Mouse (Mus musculus): ENCODE data around the gene Snap91. TPM values are rescaled to one million over a fixed set of nuclear protein-coding genes. Genes with fewer than 3 reads are reported as not detected.

Gene Snap91
- polyA plus RNA-seq (2014; fragmentation: Nextera tagmentation; extraction: Ambion mirVana): 87.1 and 103 TPM in 2 replicates

- H3K9ac ChIP-seq (replicated peaks; ENCODE audit: low read length): peak within 1 kb of the TSS; percentile 89
- peak within 1 kb of the TSS; percentile 96 for H3K27ac ChIP-seq (replicated peaks; ENCODE audit: low read depth, low read length)
- WGBS: under 1% methylated on average over 102 of the region's 104 CpGs
- no peaks in the 10 kb centered on the region for H3K36me3 ChIP-seq (ENCODE audit: control insufficient read depth, insufficient read depth, low read length)
- H3K4me1 ChIP-seq (ENCODE audit: control insufficient read depth, insufficient read depth, low read length): peaks cover 14% of the 10 kb centered on the region
- no peaks in the 10 kb centered on the region for H3K27me3 ChIP-seq (ENCODE audit: control insufficient read depth, insufficient read depth, low read length)
- ATAC-seq (ENCODE audit: low FRiP score, low TSS enrichment) (peak; percentile 96), DNase-seq (peak; percentile 96)
- H3K4me3 ChIP-seq (replicated peaks; ENCODE audit: low read depth, low read length): peak within 1 kb of the TSS; percentile 85
- H3K9me3 ChIP-seq (ENCODE audit: control insufficient read depth, low read length): no peaks in the 10 kb centered on the region
- peak within 1 kb of the TSS; percentile 76 for H3K4me2 ChIP-seq (ENCODE audit: low read length)
These were observed at the start of gene Snap91 for GRCm38 (mm10) chr9:86880113-86880972. Gene Snap91 (minus strand): TSS chr9:86880654.

- no peak for ATAC-seq (ENCODE audit: low FRiP score, low TSS enrichment)
- Histone ChIP-seq H3K36me3 (ENCODE audit: control insufficient read depth, insufficient read depth, low read length) (no peaks in the 10 kb centered on the region), H3K4me3 (replicated peaks; ENCODE audit: low read depth, low read length) (no peak overlapping the region), H3K4me1 (ENCODE audit: control insufficient read depth, insufficient read depth, low read length) (no peaks in the 10 kb centered on the region), H3K27ac (replicated peaks; ENCODE audit: low read depth, low read length) (no peak overlapping the region), H3K27me3 (ENCODE audit: control insufficient read depth, insufficient read depth, low read length) (no peaks in the 10 kb centered on the region), H3K9ac (replicated peaks; ENCODE audit: low read length) (no peak overlapping the region), H3K4me2 (ENCODE audit: low read length) (no peak overlapping the region), H3K9me3 (ENCODE audit: control insufficient read depth, low read length) (no peaks in the 10 kb centered on the region)
- peak; percentile 26 for DNase-seq
- WGBS: 67% methylated on average over 5 of the region's 5 CpGs
These were observed 46.1 kb upstream of the Snap91 start for GRCm38 (mm10) chr9:86926519-86926918.

DNA sequence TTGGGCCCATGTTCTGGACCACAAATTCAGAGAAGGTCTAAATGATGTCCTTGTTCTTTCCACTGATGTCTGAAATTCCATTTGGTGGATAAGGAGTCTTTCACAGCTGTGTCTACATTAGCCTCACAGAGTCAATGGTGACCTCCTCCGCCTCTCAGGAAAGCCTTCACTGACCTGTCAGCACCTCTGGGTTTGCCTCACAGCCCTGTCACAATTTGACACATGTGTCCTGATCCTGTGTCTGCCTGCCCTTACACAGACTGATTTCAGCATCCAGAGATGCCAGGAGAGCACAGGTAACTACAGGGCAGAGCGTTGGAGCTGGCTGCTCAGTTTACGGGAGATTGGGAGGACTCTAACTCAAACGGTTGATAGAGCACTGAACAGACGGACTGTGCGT lies 45.2 kb upstream of the Snap91 start:
- Histone ChIP-seq H3K27ac (replicated peaks; ENCODE audit: low read depth, low read length) (no peak overlapping the region), H3K4me1 (ENCODE audit: control insufficient read depth, insufficient read depth, low read length) (no peaks in the 10 kb centered on the region), H3K36me3 (ENCODE audit: control insufficient read depth, insufficient read depth, low read length) (no peaks in the 10 kb centered on the region), H3K4me3 (replicated peaks; ENCODE audit: low read depth, low read length) (no peak overlapping the region), H3K27me3 (ENCODE audit: control insufficient read depth, insufficient read depth, low read length) (no peaks in the 10 kb centered on the region), H3K4me2 (ENCODE audit: low read length) (no peak overlapping the region), H3K9ac (replicated peaks; ENCODE audit: low read length) (no peak overlapping the region), H3K9me3 (ENCODE audit: control insufficient read depth, low read length) (no peaks in the 10 kb centered on the region)
- no peak for DNase-seq
- 82% methylated on average over 6 of the region's 6 CpGs for WGBS
- no peak for ATAC-seq (ENCODE audit: low FRiP score, low TSS enrichment)

GRCm38 (mm10) chr9:86922430-86922829 lies 42.0 kb upstream of the Snap91 start:
- Histone ChIP-seq H3K4me3 (replicated peaks; ENCODE audit: low read depth, low read length) (no peak overlapping the region), H3K36me3 (ENCODE audit: control insufficient read depth, insufficient read depth, low read length) (no peaks in the 10 kb centered on the region), H3K4me2 (ENCODE audit: low read length) (no peak overlapping the region), H3K27ac (replicated peaks; ENCODE audit: low read depth, low read length) (no peak overlapping the region), H3K27me3 (ENCODE audit: control insufficient read depth, insufficient read depth, low read length) (no peaks in the 10 kb centered on the region), H3K9me3 (ENCODE audit: control insufficient read depth, low read length) (no peaks in the 10 kb centered on the region), H3K4me1 (ENCODE audit: control insufficient read depth, insufficient read depth, low read length) (no peaks in the 10 kb centered on the region), H3K9ac (replicated peaks; ENCODE audit: low read length) (no peak overlapping the region)
- 59% methylated on average over 3 of the region's 3 CpGs for WGBS
- DNase-seq (no peak), ATAC-seq (ENCODE audit: low FRiP score, low TSS enrichment) (no peak)

GRCm38 (mm10) chr9:86916543-86916942 lies 36.1 kb upstream of the Snap91 start:
- no peaks in the 10 kb centered on the region for H3K9me3 ChIP-seq (ENCODE audit: control insufficient read depth, low read length)
- no peaks in the 10 kb centered on the region for H3K36me3 ChIP-seq (ENCODE audit: control insufficient read depth, insufficient read depth, low read length)
- H3K9ac ChIP-seq (replicated peaks; ENCODE audit: low read length): no peak overlapping the region
- no peak overlapping the region for H3K4me2 ChIP-seq (ENCODE audit: low read length)
- 87% methylated on average over 3 of the region's 3 CpGs for WGBS
- no peak for DNase-seq
- H3K27ac ChIP-seq (replicated peaks; ENCODE audit: low read depth, low read length): no peak overlapping the region
- no peak overlapping the region for H3K4me3 ChIP-seq (replicated peaks; ENCODE audit: low read depth, low read length)
- no peaks in the 10 kb centered on the region for H3K27me3 ChIP-seq (ENCODE audit: control insufficient read depth, insufficient read depth, low read length)
- H3K4me1 ChIP-seq (ENCODE audit: control insufficient read depth, insufficient read depth, low read length): no peaks in the 10 kb centered on the region
- ATAC-seq (ENCODE audit: low FRiP score, low TSS enrichment): no peak

DNA sequence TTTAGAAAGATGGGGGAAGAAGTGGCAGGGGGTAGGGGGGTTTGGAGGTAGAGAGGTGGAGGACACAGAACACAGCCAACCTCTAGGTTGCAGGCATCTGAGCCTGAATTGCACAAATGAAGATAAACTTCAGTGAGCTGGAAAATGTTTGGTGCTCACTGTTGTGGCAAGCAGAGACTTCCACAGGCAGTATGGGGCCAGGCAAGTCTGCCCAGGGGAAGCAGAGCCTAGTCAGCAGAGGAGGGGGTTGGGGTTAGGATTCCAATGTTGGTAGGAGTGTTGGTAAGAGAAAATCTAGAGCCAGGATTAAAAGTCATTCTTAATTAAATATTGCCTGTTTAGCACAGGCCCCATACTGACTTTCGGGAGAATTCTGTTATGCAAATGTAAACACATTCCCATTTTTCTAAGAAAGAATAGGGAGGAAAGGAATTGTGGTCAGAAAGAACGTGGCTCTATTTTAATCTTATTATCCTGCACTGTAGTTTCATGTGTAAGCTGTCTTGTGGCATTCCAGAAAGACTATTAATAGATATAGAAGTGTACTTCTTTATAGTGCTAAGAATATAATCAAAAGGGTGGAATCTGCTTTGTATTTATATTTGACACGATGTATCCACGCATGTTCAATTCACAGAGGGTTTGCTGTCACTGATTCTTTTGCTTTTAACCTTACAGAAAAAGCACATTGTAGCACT lies 19.2 kb upstream of the Snap91 start:
- Histone ChIP-seq H3K27ac (replicated peaks; ENCODE audit: low read depth, low read length) (no peak overlapping the region), H3K9me3 (ENCODE audit: control insufficient read depth, low read length) (no peaks in the 10 kb centered on the region), H3K4me2 (ENCODE audit: low read length) (no peak overlapping the region), H3K4me3 (replicated peaks; ENCODE audit: low read depth, low read length) (no peak overlapping the region), H3K27me3 (ENCODE audit: control insufficient read depth, insufficient read depth, low read length) (no peaks in the 10 kb centered on the region), H3K9ac (replicated peaks; ENCODE audit: low read length) (no peak overlapping the region), H3K36me3 (ENCODE audit: control insufficient read depth, insufficient read depth, low read length) (no peaks in the 10 kb centered on the region), H3K4me1 (ENCODE audit: control insufficient read depth, insufficient read depth, low read length) (no peaks in the 10 kb centered on the region)
- ATAC-seq (ENCODE audit: low FRiP score, low TSS enrichment) (no peak), DNase-seq (no peak)
- WGBS: 51% methylated on average over 4 of the region's 4 CpGs

GRCm38 (mm10) chr9:86879216-86880112 lies 990 bp downstream of the Snap91 start:
- peak; percentile 3; the same call in 1 of the 2 replicates for ATAC-seq (ENCODE audit: low FRiP score, low TSS enrichment)
- peak; percentile 73 for DNase-seq
- WGBS: 1% methylated on average over 75 of the region's 75 CpGs
- Histone ChIP-seq H3K27ac (replicated peaks; ENCODE audit: low read depth, low read length) (peak overlapping the region; percentile 96), H3K9ac (replicated peaks; ENCODE audit: low read length) (peak overlapping the region; percentile 89), H3K36me3 (ENCODE audit: control insufficient read depth, insufficient read depth, low read length) (no peaks in the 10 kb centered on the region), H3K27me3 (ENCODE audit: control insufficient read depth, insufficient read depth, low read length) (no peaks in the 10 kb centered on the region), H3K4me3 (replicated peaks; ENCODE audit: low read depth, low read length) (peak overlapping the region; percentile 85), H3K9me3 (ENCODE audit: control insufficient read depth, low read length) (no peaks in the 10 kb centered on the region), H3K4me1 (ENCODE audit: control insufficient read depth, insufficient read depth, low read length) (peaks cover 14% of the 10 kb centered on the region), H3K4me2 (ENCODE audit: low read length) (peak overlapping the region; percentile 76)

- Histone ChIP-seq H3K27ac (replicated peaks; ENCODE audit: low read depth, low read length) (peak overlapping the region; percentile 96), H3K36me3 (ENCODE audit: control insufficient read depth, insufficient read depth, low read length) (no peaks in the 10 kb centered on the region)
These were observed 1.7 kb downstream of the Snap91 start for GRCm38 (mm10) chr9:86878716-86879115.

More at GRCm38 (mm10) chr9:86878716-86879115, 1.7 kb downstream of the Snap91 start:
- H3K4me2 ChIP-seq (ENCODE audit: low read length): peak overlapping the region; percentile 76
- WGBS: 56% methylated on average over 6 of the region's 6 CpGs
- peak overlapping the region; percentile 89 for H3K9ac ChIP-seq (replicated peaks; ENCODE audit: low read length)
- peak overlapping the region; percentile 85 for H3K4me3 ChIP-seq (replicated peaks; ENCODE audit: low read depth, low read length)
- no peaks in the 10 kb centered on the region for H3K9me3 ChIP-seq (ENCODE audit: control insufficient read depth, low read length)
- ATAC-seq (ENCODE audit: low FRiP score, low TSS enrichment) (no peak), DNase-seq (peak; percentile 25)
- no peaks in the 10 kb centered on the region for H3K27me3 ChIP-seq (ENCODE audit: control insufficient read depth, insufficient read depth, low read length)
- peaks cover 14% of the 10 kb centered on the region for H3K4me1 ChIP-seq (ENCODE audit: control insufficient read depth, insufficient read depth, low read length)
